Mouse (Mus musculus): ENCODE measurements at regions not wholly inside any gene's neighbourhood (a gene's known extent, or its start where the extent isn't known, plus 50 kb on each side); places are given as distances from the start of the nearest gene placed in this dataset.

DNA sequence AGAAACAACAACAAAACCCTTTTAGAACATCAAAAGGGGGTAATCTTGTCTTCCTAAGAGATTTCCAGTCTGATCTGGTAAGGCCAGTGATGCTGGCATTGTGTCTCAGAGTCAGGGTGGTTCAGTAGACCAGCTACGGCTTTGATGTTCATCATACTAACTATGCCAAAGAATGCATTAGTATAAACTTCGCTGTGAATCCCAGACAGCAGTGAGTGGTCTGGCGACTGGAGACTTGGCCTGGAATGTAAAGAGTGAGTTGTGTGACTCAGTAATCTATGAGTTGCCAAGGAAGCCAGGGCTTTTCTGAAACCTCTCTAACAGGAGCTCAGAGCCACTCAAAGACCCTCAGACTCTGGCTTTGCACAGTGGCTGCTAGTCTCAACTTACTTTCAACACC lies 288.1 kb upstream of the Foxq1 start:
- no peaks in the 10 kb centered on the region for H3K27me3 ChIP-seq (ENCODE audit: insufficient read depth, low read length)
- no peaks in the 10 kb centered on the region for H3K9me3 ChIP-seq (replicated peaks)
- DNase-seq (ENCODE audit: low spot score) (no peak), ATAC-seq (ENCODE audit: extremely low read depth, insufficient number of reproducible peaks, low FRiP score, poor library complexity, severe bottlenecking) (no peak)
- no peaks in the 10 kb centered on the region for H3K4me1 ChIP-seq (ENCODE audit: insufficient read depth, low read depth, low read length)
- TF ChIP-seq CTCF (IDR thresholded peaks at IDR 0.05; ENCODE audit: low read depth, low read length) = no peak
- TF ChIP-seq GATA1 (IDR thresholded peaks at IDR 0.05; ENCODE audit: borderline replicate concordance, low read length) = no peak
- TF ChIP-seq TAL1 (conservative IDR thresholded peaks at IDR 0.05; ENCODE audit: low read depth, low read length) = no peak
- no peak for TF ChIP-seq GATA2 (IDR thresholded peaks at IDR 0.05; ENCODE audit: borderline replicate concordance, low read depth, low read length)
- no peak for TF ChIP-seq POLR2AphosphoS5 (IDR thresholded peaks at IDR 0.05; ENCODE audit: insufficient replicate concordance, low read depth, low read length)
- H3K4me3 ChIP-seq (ENCODE audit: low read depth, low read length) = no peak overlapping the region
- H3K36me3 ChIP-seq (replicated peaks) = no peaks in the 10 kb centered on the region

- no peaks in the 10 kb centered on the region; the same call in 1 of the 2 replicates for H3K9me3 ChIP-seq (replicated peaks)
- TF ChIP-seq TAL1 (conservative IDR thresholded peaks at IDR 0.05; ENCODE audit: low read depth, low read length) (no peak), GATA1 (IDR thresholded peaks at IDR 0.05; ENCODE audit: borderline replicate concordance, low read length) (no peak), GATA2 (IDR thresholded peaks at IDR 0.05; ENCODE audit: borderline replicate concordance, low read depth, low read length) (no peak), CTCF (IDR thresholded peaks at IDR 0.05; ENCODE audit: low read depth, low read length) (no peak), POLR2AphosphoS5 (IDR thresholded peaks at IDR 0.05; ENCODE audit: insufficient replicate concordance, low read depth, low read length) (no peak)
- H3K36me3 ChIP-seq (replicated peaks) = no peaks in the 10 kb centered on the region
- DNase-seq (ENCODE audit: low spot score) (no peak), ATAC-seq (ENCODE audit: extremely low read depth, insufficient number of reproducible peaks, low FRiP score, poor library complexity, severe bottlenecking) (no peak)
- no peaks in the 10 kb centered on the region for H3K4me1 ChIP-seq (ENCODE audit: insufficient read depth, low read depth, low read length)
- peaks cover 5% of the 10 kb centered on the region for H3K27me3 ChIP-seq (ENCODE audit: insufficient read depth, low read length)
- no peak overlapping the region for H3K4me3 ChIP-seq (ENCODE audit: low read depth, low read length)
Observed at GRCm38 (mm10) chr13:31276005-31276644, 279.8 kb upstream of the Foxq1 start.

- DNase-seq (ENCODE audit: low spot score) (no peak), ATAC-seq (ENCODE audit: extremely low read depth, insufficient number of reproducible peaks, low FRiP score, poor library complexity, severe bottlenecking) (no peak)
- TF ChIP-seq CTCF (IDR thresholded peaks at IDR 0.05; ENCODE audit: low read depth, low read length) (no peak), GATA2 (IDR thresholded peaks at IDR 0.05; ENCODE audit: borderline replicate concordance, low read depth, low read length) (no peak), POLR2AphosphoS5 (IDR thresholded peaks at IDR 0.05; ENCODE audit: insufficient replicate concordance, low read depth, low read length) (no peak), TAL1 (conservative IDR thresholded peaks at IDR 0.05; ENCODE audit: low read depth, low read length) (no peak), GATA1 (IDR thresholded peaks at IDR 0.05; ENCODE audit: borderline replicate concordance, low read length) (no peak)
Observed at GRCm38 (mm10) chr13:31290630-31291029, 265.3 kb upstream of the Foxq1 start.

GRCm38 (mm10) chr13:31292584-31293387 lies 263.1 kb upstream of the Foxq1 start:
- no peaks in the 10 kb centered on the region for H3K9me3 ChIP-seq (replicated peaks)
- ATAC-seq (ENCODE audit: extremely low read depth, insufficient number of reproducible peaks, low FRiP score, poor library complexity, severe bottlenecking) = no peak
- TF ChIP-seq GATA2 (IDR thresholded peaks at IDR 0.05; ENCODE audit: borderline replicate concordance, low read depth, low read length) = no peak
- no peak for TF ChIP-seq CTCF (IDR thresholded peaks at IDR 0.05; ENCODE audit: low read depth, low read length)
- TF ChIP-seq POLR2AphosphoS5 (IDR thresholded peaks at IDR 0.05; ENCODE audit: insufficient replicate concordance, low read depth, low read length) = no peak
- no peak for TF ChIP-seq TAL1 (conservative IDR thresholded peaks at IDR 0.05; ENCODE audit: low read depth, low read length)
- TF ChIP-seq GATA1 (IDR thresholded peaks at IDR 0.05; ENCODE audit: borderline replicate concordance, low read length) = no peak
- H3K4me3 ChIP-seq (ENCODE audit: low read depth, low read length) = no peak overlapping the region
- peaks cover 6% of the 10 kb centered on the region; the same call in 1 of the 2 replicates for H3K27me3 ChIP-seq (ENCODE audit: insufficient read depth, low read length)
- no peaks in the 10 kb centered on the region for H3K4me1 ChIP-seq (ENCODE audit: insufficient read depth, low read depth, low read length)
- H3K36me3 ChIP-seq (replicated peaks) = no peaks in the 10 kb centered on the region
- no peak for DNase-seq (ENCODE audit: low spot score)

More at GRCm38 (mm10) chr13:31290630-31291029, 265.3 kb upstream of the Foxq1 start:
- no peaks in the 10 kb centered on the region for H3K9me3 ChIP-seq (replicated peaks)
- H3K36me3 ChIP-seq (replicated peaks) = no peaks in the 10 kb centered on the region
- H3K27me3 ChIP-seq (ENCODE audit: insufficient read depth, low read length) = peaks cover 6% of the 10 kb centered on the region; the same call in 1 of the 2 replicates
- no peaks in the 10 kb centered on the region for H3K4me1 ChIP-seq (ENCODE audit: insufficient read depth, low read depth, low read length)
- H3K4me3 ChIP-seq (ENCODE audit: low read depth, low read length) = no peak overlapping the region

DNA sequence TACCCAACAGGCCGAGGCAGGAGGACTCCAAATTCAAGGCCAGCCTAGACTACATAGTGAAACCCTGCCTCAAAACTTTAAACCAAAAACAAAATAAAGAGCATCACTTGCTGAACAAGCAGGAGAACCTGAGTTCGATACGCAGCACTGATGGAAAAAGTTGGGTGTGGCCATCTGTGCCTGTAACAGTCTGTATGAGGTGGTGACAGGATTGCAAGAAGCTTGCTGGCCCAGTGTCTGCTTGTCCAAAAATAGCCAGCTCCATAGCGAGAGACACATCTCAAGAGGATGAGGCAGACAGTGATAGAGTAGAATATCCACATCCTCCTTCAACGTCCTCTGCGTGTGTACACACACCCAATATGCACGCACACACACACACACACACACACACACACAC lies 261.9 kb upstream of the Foxq1 start:
- H3K4me1 ChIP-seq (ENCODE audit: insufficient read depth, low read depth, low read length) = no peaks in the 10 kb centered on the region
- DNase-seq (ENCODE audit: low spot score) (no peak), ATAC-seq (ENCODE audit: extremely low read depth, insufficient number of reproducible peaks, low FRiP score, poor library complexity, severe bottlenecking) (no peak)
- no peak for TF ChIP-seq POLR2AphosphoS5 (IDR thresholded peaks at IDR 0.05; ENCODE audit: insufficient replicate concordance, low read depth, low read length)
- no peak for TF ChIP-seq TAL1 (conservative IDR thresholded peaks at IDR 0.05; ENCODE audit: low read depth, low read length)
- TF ChIP-seq GATA2 (IDR thresholded peaks at IDR 0.05; ENCODE audit: borderline replicate concordance, low read depth, low read length) = no peak
- no peak for TF ChIP-seq CTCF (IDR thresholded peaks at IDR 0.05; ENCODE audit: low read depth, low read length)
- no peak for TF ChIP-seq GATA1 (IDR thresholded peaks at IDR 0.05; ENCODE audit: borderline replicate concordance, low read length)
- no peak overlapping the region for H3K4me3 ChIP-seq (ENCODE audit: low read depth, low read length)
- H3K36me3 ChIP-seq (replicated peaks) = no peaks in the 10 kb centered on the region
- no peaks in the 10 kb centered on the region for H3K9me3 ChIP-seq (replicated peaks)
- peaks cover 6% of the 10 kb centered on the region; the same call in 1 of the 2 replicates for H3K27me3 ChIP-seq (ENCODE audit: insufficient read depth, low read length)

DNA sequence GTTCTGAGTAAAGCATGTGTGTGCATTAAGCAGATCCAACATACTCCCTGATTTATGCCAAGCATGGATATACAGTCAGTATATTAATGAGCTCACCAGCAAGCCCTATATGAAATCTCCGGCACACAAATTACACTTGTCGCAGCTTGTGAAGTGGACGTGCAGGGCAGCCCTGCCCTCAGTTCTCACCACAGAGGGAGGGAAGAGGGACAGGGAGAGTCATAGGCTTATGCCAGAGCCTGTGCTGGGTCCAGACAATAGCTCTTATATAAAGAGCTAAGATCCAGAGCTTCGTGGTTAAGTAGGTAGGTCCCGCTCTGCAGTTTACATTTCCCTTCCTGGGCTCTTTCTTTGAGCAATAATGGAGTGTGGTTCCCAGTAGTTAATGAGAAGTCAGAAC lies 252.7 kb upstream of the Foxq1 start:
- DNase-seq (ENCODE audit: low spot score) (no peak), ATAC-seq (ENCODE audit: extremely low read depth, insufficient number of reproducible peaks, low FRiP score, poor library complexity, severe bottlenecking) (no peak)
- no peaks in the 10 kb centered on the region for H3K4me1 ChIP-seq (ENCODE audit: insufficient read depth, low read depth, low read length)
- no peaks in the 10 kb centered on the region for H3K9me3 ChIP-seq (replicated peaks)
- no peaks in the 10 kb centered on the region for H3K36me3 ChIP-seq (replicated peaks)
- H3K4me3 ChIP-seq (ENCODE audit: low read depth, low read length) = no peak overlapping the region
- TF ChIP-seq CTCF (IDR thresholded peaks at IDR 0.05; ENCODE audit: low read depth, low read length) = no peak
- TF ChIP-seq GATA2 (IDR thresholded peaks at IDR 0.05; ENCODE audit: borderline replicate concordance, low read depth, low read length) = no peak
- TF ChIP-seq GATA1 (IDR thresholded peaks at IDR 0.05; ENCODE audit: borderline replicate concordance, low read length) = no peak
- TF ChIP-seq POLR2AphosphoS5 (IDR thresholded peaks at IDR 0.05; ENCODE audit: insufficient replicate concordance, low read depth, low read length) = no peak
- no peak for TF ChIP-seq TAL1 (conservative IDR thresholded peaks at IDR 0.05; ENCODE audit: low read depth, low read length)
- H3K27me3 ChIP-seq (ENCODE audit: insufficient read depth, low read length) = no peaks in the 10 kb centered on the region
